Mouse (Mus musculus) limb, embryonic 11.5 days (tissue): ENCODE measurements around the gene Mllt3. TPM values are rescaled to one million over a fixed set of nuclear protein-coding genes. Genes with fewer than 3 reads are reported as not detected.

Experiments used
- ATAC-seq: fragments of 200-750 bp; cut with Nextera tagmentation; 2 replicates; pipeline ENCODE4 v1.8.0; 2017; ENCODE audit warnings: low read depth; ENCODE audit not compliant: insufficient number of reproducible peaks, low FRiP score, low TSS enrichment
- DNase-seq: peaks from one replicate; pipeline ENCODE4 v3.0.0-alpha.2; 2015; ENCODE audit warnings: low spot score
- H3K27ac ChIP-seq: fragments of 300-500 bp; sonication (generic); replicated peaks from 2 replicates; pipeline ENCODE4 v1.5.1; 2014; ENCODE audit warnings: low read depth, mild to moderate bottlenecking, low read length
- H3K27me3 ChIP-seq: fragments of 300-500 bp; sonication (generic); 2 replicates; pipeline ENCODE4 v1.6.1; 2014; ENCODE audit warnings: mild to moderate bottlenecking, low read length, mixed read lengths; ENCODE audit not compliant: control insufficient read depth, insufficient read depth
- H3K36me3 ChIP-seq: fragments of 300-500 bp; sonication (generic); 2 replicates; pipeline ENCODE4 v1.6.1; 2014; ENCODE audit warnings: mild to moderate bottlenecking, low read length, moderate library complexity, mixed read lengths; ENCODE audit not compliant: control insufficient read depth, insufficient read depth
- H3K4me1 ChIP-seq: fragments of 300-500 bp; sonication (generic); 2 replicates; pipeline ENCODE4 v1.6.1; 2014; ENCODE audit warnings: low read length, mixed read lengths; ENCODE audit not compliant: control insufficient read depth, insufficient read depth
- H3K4me2 ChIP-seq: fragments of 300-500 bp; sonication (generic); 2 replicates; pipeline ENCODE4 v1.6.1; 2014; ENCODE audit warnings: low read depth, mild to moderate bottlenecking, moderate library complexity; ENCODE audit not compliant: severe bottlenecking
- H3K4me3 ChIP-seq: fragments of 300-500 bp; sonication (generic); 2 replicates; pipeline ENCODE4 v1.5.1; 2014; ENCODE audit warnings: low read depth, low read length
- H3K9ac ChIP-seq: fragments of 300-500 bp; sonication (generic); 2 replicates; pipeline ENCODE4 v1.6.1; 2014; ENCODE audit warnings: mild to moderate bottlenecking, low read length
- H3K9me3 ChIP-seq: fragments of 300-500 bp; sonication (generic); 2 replicates; pipeline ENCODE4 v1.6.1; 2016; ENCODE audit warnings: low read length; ENCODE audit not compliant: control insufficient read depth
- WGBS: fragments of 180-500 bp; shearing (Covaris S2); extraction: QIAGEN DNeasy Blood & Tissue Kit; methylation state at CpG from one replicate; pipeline ENCODE4 v1.1.7; 2014; 5-methylcytosine and 5-hydroxymethylcytosine counted together
- polyA plus RNA-seq: library from polyadenylated mRNA; unstranded; fragments of >200 nt; fragmentation: Nextera tagmentation; extraction: Ambion mirVana; gene quantifications from 2 replicates; pipeline ENCODE4 v1.2.1, GENCODE M21; 2014

Gene Mllt3
- polyA plus RNA-seq, 1 experiment from 2014 or later = 60.0 TPM

DNA sequence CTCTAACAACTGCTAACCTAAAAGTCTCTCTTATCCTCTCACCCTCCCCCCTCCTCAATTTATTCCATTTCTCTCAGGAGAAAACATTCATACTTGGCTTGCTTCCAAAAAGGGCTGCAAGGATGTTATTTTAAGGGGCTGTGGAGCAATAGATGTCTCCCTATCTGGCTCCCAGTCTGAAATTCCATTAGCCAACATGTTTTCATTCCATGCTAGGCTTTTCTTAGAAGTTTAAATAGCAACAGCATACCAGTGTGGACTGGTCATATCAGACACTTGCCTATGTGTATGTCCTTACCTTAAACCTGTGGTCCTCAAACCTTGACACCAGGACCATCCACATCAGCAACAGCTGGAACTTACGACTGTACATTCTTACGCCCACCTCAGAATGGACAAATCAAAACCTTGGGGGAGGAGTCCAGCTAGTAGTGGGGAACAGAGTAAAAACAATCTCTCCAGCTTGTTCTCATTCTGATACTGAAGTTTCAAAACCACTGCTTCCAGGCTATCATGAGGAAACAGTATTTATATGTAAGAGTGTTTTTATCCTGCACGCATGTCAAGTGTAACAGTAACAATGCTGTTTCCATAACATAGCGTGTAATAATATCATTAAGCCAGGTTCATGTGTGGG lies 99.3 kb downstream of the Mllt3 start:
- 84% methylated on average over 4 of the region's 4 CpGs for WGBS

DNA sequence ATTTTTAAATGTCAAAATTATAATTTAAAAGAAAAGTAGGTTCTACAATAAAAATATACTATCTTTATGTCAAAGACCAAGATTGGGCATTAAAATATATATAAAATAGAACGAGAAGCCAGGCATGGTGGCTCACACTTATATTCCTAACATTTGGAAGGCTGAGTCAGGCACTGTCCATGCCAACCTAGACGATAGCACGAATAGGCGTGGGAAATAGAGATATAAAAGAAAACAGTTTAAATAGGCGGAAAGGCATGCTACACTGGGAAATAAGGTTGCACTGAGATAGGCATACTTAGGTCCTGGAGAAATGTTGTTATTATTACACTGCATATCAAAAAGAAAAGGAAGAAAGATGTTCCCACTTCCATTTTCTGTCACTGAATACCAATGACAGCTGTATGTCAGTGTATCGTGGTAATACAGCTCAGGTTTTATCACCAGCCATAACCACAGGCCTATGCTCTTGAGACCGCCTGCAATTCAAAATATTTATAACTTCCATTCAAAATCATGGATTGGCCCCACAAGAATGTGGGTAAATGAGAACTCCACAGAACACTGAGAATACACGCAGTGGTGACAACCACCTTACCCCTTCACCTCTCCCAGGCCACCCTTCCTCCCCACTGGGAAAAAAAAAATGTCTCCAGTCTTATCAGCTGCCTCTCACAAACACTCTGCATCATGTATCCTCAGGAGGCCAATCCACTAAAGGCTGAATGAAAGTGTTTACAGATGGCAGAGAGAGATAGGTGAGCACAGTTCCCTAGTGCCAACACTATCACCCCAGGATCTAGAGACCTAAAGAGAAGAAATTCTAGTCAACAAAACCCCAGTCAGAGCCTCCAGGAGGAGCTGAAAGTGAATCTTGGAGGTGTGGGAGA lies 102.6 kb downstream of the Mllt3 start:
- no peak overlapping the region for H3K9ac ChIP-seq
- 91% methylated on average over 8 of the region's 8 CpGs for WGBS
- H3K27me3 ChIP-seq = no peaks in the 10 kb centered on the region
- no peaks in the 10 kb centered on the region for H3K36me3 ChIP-seq
- no peak for ATAC-seq
- no peak for DNase-seq
- H3K4me1 ChIP-seq = no peaks in the 10 kb centered on the region
- no peak overlapping the region for H3K4me3 ChIP-seq
- H3K27ac ChIP-seq = no peak overlapping the region
- no peak overlapping the region for H3K4me2 ChIP-seq
- no peaks in the 10 kb centered on the region for H3K9me3 ChIP-seq

More for the DNA sequence above, 99.3 kb downstream of the Mllt3 start:
- Histone ChIP-seq H3K4me1 (no peaks in the 10 kb centered on the region), H3K4me3 (no peak overlapping the region), H3K9me3 (no peaks in the 10 kb centered on the region), H3K9ac (no peak overlapping the region), H3K27ac (no peak overlapping the region), H3K36me3 (no peaks in the 10 kb centered on the region), H3K4me2 (no peak overlapping the region), H3K27me3 (no peaks in the 10 kb centered on the region)
- no peak for ATAC-seq
- no peak for DNase-seq

DNA sequence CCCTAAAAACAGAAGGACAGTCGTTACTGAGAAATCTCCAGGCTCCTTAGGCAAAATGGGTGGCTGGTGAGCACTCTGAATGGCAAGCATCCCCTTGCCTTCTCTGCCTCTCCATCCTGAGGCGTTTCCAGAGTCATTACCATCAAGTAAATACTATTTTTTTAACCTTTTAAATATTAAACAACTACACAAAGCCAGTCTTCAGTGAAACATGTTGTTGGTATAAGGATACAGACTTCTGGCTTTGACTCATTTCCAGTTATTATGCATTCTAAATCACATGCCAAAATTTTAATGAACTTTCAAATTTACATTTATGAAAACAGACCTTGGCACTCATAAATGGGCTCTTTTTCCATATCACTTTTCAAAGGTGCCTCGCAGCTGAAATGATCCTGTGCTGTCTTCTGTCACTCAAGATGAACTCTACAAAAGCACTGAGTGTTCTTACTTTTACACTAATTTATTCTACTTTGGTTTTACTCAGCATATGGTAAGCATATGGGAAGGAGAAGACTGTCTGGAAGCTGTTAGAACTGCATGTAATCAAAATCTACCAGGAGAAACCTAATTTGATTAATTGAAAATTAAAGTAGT lies 104.5 kb downstream of the Mllt3 start:
- Histone ChIP-seq H3K4me2 (no peak overlapping the region), H3K4me1 (no peaks in the 10 kb centered on the region), H3K27me3 (no peaks in the 10 kb centered on the region), H3K9me3 (no peaks in the 10 kb centered on the region), H3K27ac (no peak overlapping the region), H3K9ac (no peak overlapping the region), H3K36me3 (no peaks in the 10 kb centered on the region), H3K4me3 (no peak overlapping the region)
- 52% methylated on average over 3 of the region's 3 CpGs for WGBS
- DNase-seq = no peak
- no peak for ATAC-seq

DNA sequence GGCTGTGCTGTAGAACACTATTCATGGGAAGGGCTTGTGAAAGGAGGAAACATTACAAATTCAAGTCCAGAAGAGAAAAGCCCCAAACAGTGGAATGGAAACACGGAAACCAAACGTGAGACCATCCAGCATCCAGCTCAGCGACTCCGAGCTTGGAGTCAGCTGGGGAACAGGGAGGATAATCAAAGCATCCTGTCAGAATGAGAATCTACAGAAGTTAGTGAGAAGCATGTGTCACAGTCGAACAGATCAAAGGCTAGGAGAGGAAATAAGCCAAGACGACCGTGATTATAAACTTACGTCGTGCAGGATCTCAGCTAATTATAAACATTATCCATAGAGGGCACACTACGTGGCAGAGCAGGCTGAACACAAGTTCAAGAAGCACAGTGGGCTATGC lies 105.8 kb downstream of the Mllt3 start:
- WGBS = 14% methylated on average over 10 of the region's 10 CpGs
- Histone ChIP-seq H3K36me3 (no peaks in the 10 kb centered on the region), H3K4me2 (no peak overlapping the region), H3K27ac (no peak overlapping the region), H3K9me3 (no peaks in the 10 kb centered on the region), H3K9ac (no peak overlapping the region), H3K4me3 (no peak overlapping the region), H3K4me1 (no peaks in the 10 kb centered on the region), H3K27me3 (no peaks in the 10 kb centered on the region)
- DNase-seq = no peak
- no peak for ATAC-seq

DNA sequence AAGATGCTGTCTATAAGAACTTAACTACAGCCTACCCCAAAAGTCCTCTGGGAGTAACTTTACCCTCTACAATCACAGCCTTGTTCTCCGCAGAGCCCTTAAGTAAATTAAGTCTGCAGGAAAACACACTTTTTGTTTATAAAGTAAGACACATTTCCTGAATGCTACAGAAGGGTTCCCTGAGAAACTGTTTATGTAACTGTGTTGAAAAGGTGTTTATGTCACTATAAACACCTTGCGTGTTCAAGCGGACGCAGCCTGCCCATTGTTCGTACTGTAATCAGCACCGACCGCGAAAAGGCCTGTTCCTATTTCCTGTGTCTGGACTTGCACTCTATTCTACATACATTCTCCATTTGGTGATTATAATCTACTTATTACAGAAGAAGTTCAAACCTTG lies 112.5 kb downstream of the Mllt3 start:
- H3K27me3 ChIP-seq = no peaks in the 10 kb centered on the region
- H3K27ac ChIP-seq = no peak overlapping the region
- peaks cover 4% of the 10 kb centered on the region; the same call in 1 of the 2 replicates for H3K4me1 ChIP-seq
- no peaks in the 10 kb centered on the region for H3K9me3 ChIP-seq
- no peak overlapping the region for H3K9ac ChIP-seq
- no peaks in the 10 kb centered on the region for H3K36me3 ChIP-seq
- no peak overlapping the region for H3K4me2 ChIP-seq
- H3K4me3 ChIP-seq = no peak overlapping the region
- DNase-seq = peak; percentile 38
- WGBS = 44% methylated on average over 8 of the region's 8 CpGs
- 0 out of 2 replicates have a peak, but pooled peaks have one; percentile 13 for ATAC-seq

DNA sequence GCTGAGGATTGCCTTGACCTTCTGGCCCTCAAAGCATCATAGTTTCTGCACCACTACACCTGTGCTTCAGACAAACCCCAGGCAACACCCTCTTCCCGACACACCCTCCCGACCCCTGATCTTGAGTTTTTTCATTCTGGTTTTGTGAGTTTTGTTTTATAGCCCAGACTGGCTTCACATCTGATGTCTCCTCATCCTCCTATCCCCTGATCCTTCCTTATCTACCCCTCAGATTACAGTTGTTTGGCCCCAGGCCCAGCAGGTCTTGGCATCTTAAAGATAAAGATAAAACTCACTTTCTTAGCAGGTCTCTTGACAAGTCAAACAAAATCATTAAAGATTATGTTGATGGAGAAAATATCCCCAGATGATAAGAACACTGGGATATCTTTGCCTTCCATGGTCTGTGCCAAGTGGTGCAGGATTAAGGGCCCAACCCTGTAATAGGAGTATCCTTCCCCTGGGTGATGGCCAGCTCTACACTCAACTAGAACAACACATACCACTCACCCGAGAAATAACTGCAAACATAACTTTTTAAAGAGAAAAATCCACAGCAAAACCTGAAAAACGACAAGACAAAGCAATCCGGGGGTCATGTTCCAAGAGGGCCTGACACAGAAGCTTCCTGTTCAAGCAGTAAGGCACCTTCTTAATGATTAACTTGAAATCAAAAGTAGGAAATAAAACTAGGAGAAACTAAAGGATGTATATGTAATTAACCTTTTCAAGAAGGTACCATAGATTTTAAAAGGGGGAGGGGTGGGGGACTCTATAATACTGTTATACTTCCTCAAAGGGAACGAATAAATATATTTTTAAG lies 121.8 kb downstream of the Mllt3 start:
- WGBS = 85% methylated on average over 6 of the region's 6 CpGs
- H3K4me2 ChIP-seq = no peak overlapping the region
- no peaks in the 10 kb centered on the region for H3K36me3 ChIP-seq
- H3K9me3 ChIP-seq = no peaks in the 10 kb centered on the region
- no peaks in the 10 kb centered on the region for H3K27me3 ChIP-seq
- H3K27ac ChIP-seq = no peak overlapping the region
- no peak overlapping the region for H3K9ac ChIP-seq
- no peak for ATAC-seq
- no peak for DNase-seq
- no peak overlapping the region for H3K4me3 ChIP-seq
- H3K4me1 ChIP-seq = peaks cover 5% of the 10 kb centered on the region

DNA sequence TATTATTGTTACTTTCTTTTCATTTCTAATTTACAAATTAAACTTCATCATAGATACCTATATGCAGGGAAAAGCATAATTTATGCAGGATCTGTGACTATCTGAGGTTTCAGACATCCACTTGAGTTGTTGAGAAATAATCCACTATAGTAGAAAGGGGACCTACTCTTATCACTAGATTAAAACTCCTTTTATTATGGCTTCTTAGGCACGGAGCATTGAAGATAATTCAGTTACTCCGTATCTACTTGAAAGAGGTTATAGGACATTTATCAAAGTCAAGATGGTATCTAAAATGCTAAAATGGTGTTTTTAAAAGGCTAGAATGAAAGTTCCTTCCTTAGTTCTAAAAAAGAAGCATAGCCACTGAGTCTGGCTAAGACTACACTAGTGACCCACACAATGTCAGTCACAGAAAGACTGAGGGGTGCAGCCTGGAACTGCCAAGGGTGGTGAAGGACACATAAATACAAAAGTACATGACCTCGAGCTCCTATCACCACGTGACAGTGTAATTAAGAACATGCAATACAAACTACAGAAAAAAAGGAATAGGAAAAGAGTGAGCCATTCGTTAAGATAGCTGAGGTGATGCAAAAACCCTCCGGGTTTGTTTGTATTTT lies 127.9 kb downstream of the Mllt3 start:
- WGBS = 59% methylated on average over 6 of the region's 6 CpGs
- no peak overlapping the region for H3K4me3 ChIP-seq
- no peaks in the 10 kb centered on the region for H3K9me3 ChIP-seq
- no peak overlapping the region for H3K4me2 ChIP-seq
- ATAC-seq (no peak), DNase-seq (no peak)
- no peaks in the 10 kb centered on the region for H3K27me3 ChIP-seq
- H3K36me3 ChIP-seq = no peaks in the 10 kb centered on the region
- H3K4me1 ChIP-seq = no peaks in the 10 kb centered on the region
- no peak overlapping the region for H3K27ac ChIP-seq
- no peak overlapping the region for H3K9ac ChIP-seq

DNA sequence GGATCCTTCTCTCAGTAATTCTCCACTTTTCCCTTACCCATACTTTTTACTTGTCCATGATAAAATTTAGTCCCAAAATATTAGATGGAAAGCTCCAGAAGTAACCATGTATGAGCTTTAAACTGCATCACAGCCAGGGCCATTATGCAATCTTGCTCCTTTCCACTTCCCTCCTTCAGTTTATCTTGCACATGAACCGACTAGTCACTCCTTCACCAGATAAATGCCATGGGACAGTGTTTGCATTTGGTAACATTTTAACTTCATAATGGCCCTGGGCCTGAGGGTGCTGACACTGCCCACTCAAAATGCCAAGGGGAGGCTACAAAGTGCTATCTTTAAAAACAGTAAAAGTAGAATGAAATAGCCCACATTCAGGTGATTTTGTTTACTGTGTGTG lies 128.4 kb downstream of the Mllt3 start:
- DNase-seq (no peak), ATAC-seq (no peak)
- Histone ChIP-seq H3K36me3 (no peaks in the 10 kb centered on the region), H3K27me3 (no peaks in the 10 kb centered on the region), H3K4me1 (no peaks in the 10 kb centered on the region), H3K9me3 (no peaks in the 10 kb centered on the region), H3K27ac (no peak overlapping the region), H3K4me2 (no peak overlapping the region), H3K4me3 (no peak overlapping the region), H3K9ac (no peak overlapping the region)
- WGBS = 95% methylated on average over 1 of the region's 1 CpGs
